In the genomic region with DNA sequence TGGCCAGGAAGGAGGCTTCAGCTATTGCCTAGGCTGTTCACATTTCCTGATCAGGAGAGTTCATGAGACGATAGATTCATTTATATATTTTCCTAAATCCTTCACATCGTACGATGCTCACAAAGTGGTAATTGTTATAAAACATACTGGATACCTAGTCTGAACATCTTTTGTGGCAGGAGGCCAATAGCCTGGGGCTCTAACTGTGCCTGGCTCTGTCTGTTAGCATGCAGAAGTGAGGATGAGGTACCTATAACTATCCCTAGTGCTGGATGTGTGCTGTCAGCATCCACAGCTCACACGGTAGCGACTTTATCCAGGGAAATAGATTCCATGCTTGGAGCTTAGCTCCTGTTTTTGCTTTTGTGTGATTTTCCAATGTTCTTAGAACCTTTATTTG, we compare ENCODE assay signal across 24 mouse cellular contexts. TPM values are rescaled to one million over a fixed set of nuclear protein-coding genes. Genes with fewer than 3 reads are reported as not detected.
A peak's percentile ranks its signal among the peaks of the same experiment; 100 is the strongest.
DNase-seq lines count a peak whose midpoint lies in the region; ATAC-seq and TF ChIP-seq lines count a peak whose summit lies in the region.
"Had no signal": no experiment of that assay in that cellular context is flagged by ENCODE, and none has a peak within 500 bp of the region (broad histone marks: within the 10 kb centered on the region; RNA-seq: fewer than 3 reads in every experiment).

No protein-coding gene starts in this region.

- TF ChIP-seq CTCF in midbrain, postnatal 0 days (IDR thresholded peaks at IDR 0.05) = no peak

- H3K9me3 ChIP-seq in midbrain, embryonic 14.5 days (ENCODE audit: control insufficient read depth, low read length) = no peaks in the 10 kb centered on the region
- 0 out of 2 replicates have a peak, but pooled peaks cover 4% of the 10 kb centered on the region for H3K9me3 ChIP-seq in midbrain, postnatal 0 days (ENCODE audit: low read length)
- H3K9me3 ChIP-seq in hindbrain, embryonic 11.5 days (ENCODE audit: control insufficient read depth, low read length) = no peaks in the 10 kb centered on the region
- H3K9me3 ChIP-seq: embryonic facial prominence, embryonic 12.5 days; forebrain, embryonic 12.5 days; heart, embryonic 12.5 days; hindbrain, embryonic 10.5 days; hindbrain, embryonic 15.5 days had no signal

- 92% methylated on average over 5 of the region's 5 CpGs for WGBS in midbrain, embryonic 14.5 days
- 68% methylated on average over 5 of the region's 5 CpGs for WGBS in midbrain, postnatal 0 days
- 93% methylated on average over 5 of the region's 5 CpGs for WGBS in hindbrain, embryonic 11.5 days

- no peak for ATAC-seq in midbrain, embryonic 14.5 days (ENCODE audit: low FRiP score, low TSS enrichment)
- ATAC-seq in midbrain, postnatal 0 days (ENCODE audit: low FRiP score) = no peak
- no peak for ATAC-seq in hindbrain, embryonic 11.5 days (ENCODE audit: low FRiP score)
- ATAC-seq: activated CD4-positive, CD25-positive, alpha-beta regulatory T cell, adult 4 months; forebrain, embryonic 16.5 days; intestine, embryonic 16.5 days; Patski had no signal

- no peaks in the 10 kb centered on the region for H3K4me1 ChIP-seq in midbrain, embryonic 14.5 days (ENCODE audit: control insufficient read depth, insufficient read depth, low read length)
- 0 out of 2 replicates have a peak, but pooled peaks cover 3% of the 10 kb centered on the region for H3K4me1 ChIP-seq in midbrain, postnatal 0 days (ENCODE audit: insufficient read depth, low read length)
- no peaks in the 10 kb centered on the region for H3K4me1 ChIP-seq in hindbrain, embryonic 11.5 days (replicated peaks; ENCODE audit: control insufficient read depth, insufficient read depth, low read length)
- H3K4me1 ChIP-seq: embryonic facial prominence, embryonic 12.5 days; forebrain, embryonic 12.5 days; hindbrain, embryonic 10.5 days; hindbrain, embryonic 15.5 days had no signal

- H3K36me3 ChIP-seq in midbrain, embryonic 14.5 days (ENCODE audit: control insufficient read depth, insufficient read depth, low read length) = no peaks in the 10 kb centered on the region
- H3K36me3 ChIP-seq in midbrain, postnatal 0 days (ENCODE audit: insufficient read depth, low read length) = no peaks in the 10 kb centered on the region
- H3K36me3 ChIP-seq in hindbrain, embryonic 11.5 days (ENCODE audit: control insufficient read depth, insufficient read depth, low read length) = no peaks in the 10 kb centered on the region
- H3K36me3 ChIP-seq: embryonic facial prominence, embryonic 12.5 days; forebrain, embryonic 12.5 days; heart, embryonic 12.5 days; hindbrain, embryonic 10.5 days; hindbrain, embryonic 15.5 days had no signal

- H3K27me3 ChIP-seq in midbrain, embryonic 14.5 days (ENCODE audit: control insufficient read depth, insufficient read depth, low read length) = no peaks in the 10 kb centered on the region
- H3K27me3 ChIP-seq in midbrain, postnatal 0 days (ENCODE audit: insufficient read depth, low read length) = no peaks in the 10 kb centered on the region
- no peaks in the 10 kb centered on the region for H3K27me3 ChIP-seq in hindbrain, embryonic 11.5 days (ENCODE audit: control insufficient read depth, insufficient read depth, low read length)
- H3K27me3 ChIP-seq: CH12.LX; embryonic facial prominence, embryonic 12.5 days; forebrain, embryonic 12.5 days; heart, embryonic 12.5 days; hindbrain, embryonic 15.5 days; Patski had no signal

- peak; percentile 5 for DNase-seq in midbrain, embryonic 14.5 days
- DNase-seq in midbrain, postnatal 0 days (ENCODE audit: low spot score) = no peak
- DNase-seq in cerebellum, adult 11-12 months = peak; percentile 49
- peak; percentile 62 for DNase-seq in cerebellum, adult 9-11 months
- peak; percentile 52 to 61 for DNase-seq in cerebellum, postnatal 36 days
- DNase-seq in adrenal gland, adult (ENCODE audit: inconsistent age in 2 of 2, low spot score in 1 of 2) = no peak
- DNase-seq in hindbrain, embryonic 11.5 days (ENCODE audit: low spot score) = no peak
- DNase-seq: adrenal gland, adult 2 months; adrenal gland, postnatal 25 days; embryo, embryonic 11 days; gastrocnemius, postnatal 10 days; heart, adult 2 months; kidney, adult 2 months had no signal

- no peak overlapping the region for H3K27ac ChIP-seq in midbrain, embryonic 14.5 days (replicated peaks; ENCODE audit: low read depth, low read length)
- no peak overlapping the region for H3K27ac ChIP-seq in midbrain, postnatal 0 days (ENCODE audit: low read depth, low read length)
- H3K27ac ChIP-seq in hindbrain, embryonic 11.5 days (ENCODE audit: low read depth, low read length) = no peak overlapping the region
- H3K27ac ChIP-seq: embryonic facial prominence, embryonic 12.5 days; forebrain, embryonic 12.5 days; heart, adult 2 months; hindbrain, embryonic 10.5 days; hindbrain, embryonic 15.5 days had no signal

- no peak overlapping the region for H3K9ac ChIP-seq in midbrain, embryonic 14.5 days (replicated peaks; ENCODE audit: low read length)
- H3K9ac ChIP-seq in midbrain, postnatal 0 days (replicated peaks; ENCODE audit: low read length, poor library complexity, severe bottlenecking) = no peak overlapping the region
- H3K9ac ChIP-seq in hindbrain, embryonic 11.5 days (ENCODE audit: low read depth, low read length) = no peak overlapping the region
- H3K9ac ChIP-seq: embryonic facial prominence, embryonic 12.5 days; forebrain, embryonic 12.5 days; heart, embryonic 12.5 days; hindbrain, embryonic 15.5 days had no signal

- no peak overlapping the region for H3K4me2 ChIP-seq in midbrain, embryonic 14.5 days (ENCODE audit: low read length)
- no peak overlapping the region for H3K4me2 ChIP-seq in midbrain, postnatal 0 days (ENCODE audit: low read depth, low read length, poor library complexity, severe bottlenecking)
- no peak overlapping the region for H3K4me2 ChIP-seq in hindbrain, embryonic 11.5 days (replicated peaks; ENCODE audit: low read depth, low read length)
- H3K4me2 ChIP-seq: embryonic facial prominence, embryonic 12.5 days; forebrain, embryonic 12.5 days; heart, embryonic 12.5 days; hindbrain, embryonic 15.5 days had no signal

- no peak overlapping the region for H3K4me3 ChIP-seq in midbrain, embryonic 14.5 days (replicated peaks; ENCODE audit: low read depth, low read length)
- H3K4me3 ChIP-seq in midbrain, postnatal 0 days (ENCODE audit: low read depth, low read length) = no peak overlapping the region
- no peak overlapping the region for H3K4me3 ChIP-seq in hindbrain, embryonic 11.5 days (ENCODE audit: low read depth, low read length)
- H3K4me3 ChIP-seq: embryonic facial prominence, embryonic 12.5 days; forebrain, embryonic 12.5 days; heart, adult 2 months; heart, embryonic 12.5 days; hindbrain, embryonic 10.5 days; hindbrain, embryonic 15.5 days had no signal

RNA-seq across cellular contexts. Expression of a gene that starts 28.5 kb away (rescaled TPM):
- 4.8 and 6.6 TPM in 2 replicates for polyA plus RNA-seq in midbrain, embryonic 14.5 days (2014; fragmentation: Nextera tagmentation; extraction: Ambion mirVana)
- 57.3 and 61.6 TPM in 2 replicates for total RNA-seq in midbrain, postnatal 0 days (2014; rRNA removed)
- 16.7 and 17.4 TPM in 2 replicates for polyA plus RNA-seq in midbrain, postnatal 0 days (2015; fragmentation: Nextera tagmentation; extraction: Ambion mirVana)
- polyA plus RNA-seq in hindbrain, embryonic 11.5 days (2014; fragmentation: Nextera tagmentation; extraction: Ambion mirVana) = 1.6 and 2.6 TPM in 2 replicates
- total RNA-seq: CH12.LX; common myeloid progenitor, adult 5-6 weeks had no signal

Comparison
In these comparisons a context has a peak if more than half of its experiments do, and no peak if none do; other contexts are left out.
1. DNase-seq: peak in midbrain, embryonic 14.5 days (single experiment), cerebellum, adult 11-12 months (single experiment), cerebellum, adult 9-11 months (single experiment) and cerebellum, postnatal 36 days (2 of 2); none in midbrain, postnatal 0 days (single experiment), adrenal gland, adult (0 of 2) and hindbrain, embryonic 11.5 days (single experiment).